Mouse (Mus musculus) bone marrow, adult 2 months (tissue): ENCODE data around the gene Ctdsp2.

Experiments
- CTCF ChIP-seq: fragments of 200-500 bp; IDR thresholded peaks from 2 replicates; pipeline ENCODE4 v1.5.1; 2011; ENCODE audit warnings: low read length, control low read depth; ENCODE audit not compliant: control insufficient read depth, insufficient read depth
- POLR2A ChIP-seq: fragments of 200-500 bp; IDR thresholded peaks from 2 replicates; pipeline ENCODE4 v1.6.1; 2011; ENCODE audit warnings: low read depth, mild to moderate bottlenecking, control low read depth, low read length, borderline replicate concordance; ENCODE audit not compliant: control insufficient read depth

DNA sequence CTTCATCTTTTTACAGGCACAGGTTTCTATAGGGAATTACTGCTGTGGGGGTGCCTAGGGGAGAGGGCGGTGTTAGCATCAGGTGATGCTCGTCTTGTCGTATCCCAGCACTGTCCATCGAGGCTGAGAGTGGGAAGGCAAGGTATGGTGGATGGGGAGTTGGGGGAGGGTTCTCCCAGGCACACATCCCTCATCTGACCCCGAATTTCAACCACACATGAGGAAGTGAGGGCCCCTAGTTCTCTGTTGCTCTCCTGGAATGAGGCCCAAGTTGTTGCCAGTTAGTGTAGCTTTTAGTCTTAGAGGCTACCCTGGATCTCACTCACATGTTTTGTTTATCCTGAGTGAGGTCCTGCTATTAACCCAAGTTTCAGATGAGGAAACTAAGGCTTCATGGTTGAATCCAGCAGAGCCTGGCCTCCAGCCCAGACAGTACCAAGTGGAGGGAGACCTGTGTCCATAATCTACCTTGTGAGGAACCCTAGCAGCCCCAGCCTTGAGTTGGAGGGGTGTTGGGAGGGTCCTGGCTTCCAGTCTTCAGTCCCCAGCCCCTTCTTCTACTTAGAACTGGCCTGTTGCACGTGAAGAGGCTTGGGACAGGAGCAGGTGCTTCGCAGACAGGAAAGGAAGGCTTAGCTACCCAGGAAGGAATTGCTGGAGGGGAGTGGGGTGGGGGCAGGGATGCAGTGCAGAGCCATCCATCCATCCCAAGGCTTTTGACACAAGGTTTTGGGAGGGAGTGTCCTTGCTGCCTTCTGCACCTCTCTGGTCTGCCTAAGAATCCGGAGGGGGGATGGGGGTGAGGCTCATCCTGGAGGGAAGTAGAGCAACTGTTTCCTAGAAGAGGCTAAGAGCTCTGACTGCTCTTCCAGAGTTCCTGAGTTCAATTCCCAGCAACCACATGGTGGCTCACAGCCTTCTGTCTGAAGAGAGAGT lies 8.9 kb downstream of the Ctdsp2 start:
- no peak for TF ChIP-seq POLR2A
- TF ChIP-seq CTCF = no peak
